Mouse (Mus musculus) midbrain, embryonic 12.5 days (tissue): ENCODE data around the gene Glis3. TPM values are rescaled to one million over a fixed set of nuclear protein-coding genes. Genes with fewer than 3 reads are reported as not detected.

ENCODE experiments used
- ATAC-seq: fragments of 200-750 bp; cut with Nextera tagmentation; 2 replicates; pipeline ENCODE4 v1.8.0; 2017; ENCODE audit warnings: low read depth, moderate TSS enrichment, moderate library complexity; ENCODE audit not compliant: low FRiP score
- H3K27ac ChIP-seq: fragments of 300-500 bp; sonication (generic); replicated peaks from 2 replicates; pipeline ENCODE4 v1.5.1; 2016; ENCODE audit warnings: mild to moderate bottlenecking
- H3K27me3 ChIP-seq: fragments of 300-500 bp; sonication (generic); 2 replicates; pipeline ENCODE4 v1.6.1; 2016; ENCODE audit warnings: mild to moderate bottlenecking
- H3K36me3 ChIP-seq: fragments of 300-500 bp; sonication (generic); 2 replicates; pipeline ENCODE4 v1.6.1; 2016
- H3K4me1 ChIP-seq: fragments of 300-500 bp; sonication (generic); 2 replicates; pipeline ENCODE4 v1.6.1; 2016
- H3K4me2 ChIP-seq: fragments of 300-500 bp; sonication (generic); replicated peaks from 2 replicates; pipeline ENCODE4 v1.6.1; 2016; ENCODE audit warnings: mild to moderate bottlenecking, moderate library complexity
- H3K4me3 ChIP-seq: fragments of 300-500 bp; sonication (generic); 2 replicates; pipeline ENCODE4 v1.5.1; 2016; ENCODE audit warnings: mild to moderate bottlenecking
- H3K9ac ChIP-seq: fragments of 300-500 bp; sonication (generic); replicated peaks from 2 replicates; pipeline ENCODE4 v1.6.1; 2016; ENCODE audit warnings: mild to moderate bottlenecking, moderate library complexity
- H3K9me3 ChIP-seq: fragments of 300-500 bp; sonication (generic); 2 replicates; pipeline ENCODE4 v1.6.1; 2016; ENCODE audit warnings: mild to moderate bottlenecking
- WGBS: fragments of 180-500 bp; shearing (Covaris S2); methylation state at CpG from one replicate; pipeline ENCODE4 v1.1.7; 2016; 5-methylcytosine and 5-hydroxymethylcytosine counted together
- polyA plus RNA-seq: library from polyadenylated mRNA; unstranded; fragments of >200 nt; fragmentation: Nextera tagmentation; extraction: Ambion mirVana; gene quantifications from 2 replicates; pipeline ENCODE4 v1.2.1, GENCODE M21; 2016

Glis3 gene
- polyA plus RNA-seq, 1 experiment from 2014 or later: 3.5 TPM

DNA sequence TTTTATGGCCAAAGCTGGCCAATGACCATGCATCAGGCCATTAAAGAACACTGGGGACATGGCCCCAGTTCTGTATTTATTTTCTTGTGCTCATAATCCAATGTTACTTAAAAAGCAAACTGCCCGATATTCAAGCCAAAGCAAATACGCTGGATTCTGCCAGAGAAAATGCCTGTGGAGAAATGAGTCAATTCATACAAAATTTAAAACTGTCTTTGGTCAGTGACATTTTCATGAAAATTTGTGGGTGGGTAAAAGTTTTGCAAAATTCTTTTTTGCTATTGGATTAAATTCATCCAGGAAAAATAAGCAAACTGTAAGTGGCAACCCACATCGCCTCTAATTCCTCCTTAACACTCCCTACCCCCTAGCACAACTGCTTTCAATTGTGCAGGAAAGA is 154.5 kb downstream of the Glis3 start:
- no peak for ATAC-seq

DNA sequence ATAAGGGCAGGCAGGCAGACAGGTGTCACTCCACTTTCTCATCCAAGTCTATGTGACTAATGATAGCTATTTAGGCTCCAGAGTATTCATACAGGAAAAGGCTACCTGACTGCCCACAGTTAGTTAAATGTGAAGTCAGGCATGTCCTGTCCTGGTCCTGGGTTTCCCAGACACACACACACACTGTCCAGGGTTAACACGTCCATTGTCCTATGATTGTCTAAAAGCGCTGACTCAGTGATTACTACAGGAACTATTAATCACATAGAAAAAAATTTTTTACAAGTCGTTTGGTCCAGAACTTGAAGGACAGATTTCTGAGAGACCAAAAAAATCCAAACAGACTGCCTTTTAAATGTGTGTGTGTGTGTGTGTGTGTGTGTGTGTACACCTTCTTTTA is 157.6 kb downstream of the Glis3 start:
- no peak overlapping the region for H3K27ac ChIP-seq
- H3K4me1 ChIP-seq: peaks cover 4% of the 10 kb centered on the region
- H3K4me3 ChIP-seq: no peak overlapping the region
- no peak overlapping the region for H3K4me2 ChIP-seq
- WGBS: 80% methylated on average over 3 of the region's 3 CpGs
- no peak for ATAC-seq
- no peaks in the 10 kb centered on the region; the same call in 1 of the 2 replicates for H3K27me3 ChIP-seq
- H3K9ac ChIP-seq: no peak overlapping the region
- H3K9me3 ChIP-seq: no peaks in the 10 kb centered on the region
- H3K36me3 ChIP-seq: no peaks in the 10 kb centered on the region

More for the DNA sequence above, 154.5 kb downstream of the Glis3 start:
- WGBS: 90% methylated on average over 3 of the region's 3 CpGs
- no peaks in the 10 kb centered on the region for H3K27me3 ChIP-seq
- H3K9me3 ChIP-seq: no peaks in the 10 kb centered on the region
- no peak overlapping the region for H3K4me3 ChIP-seq
- no peaks in the 10 kb centered on the region for H3K36me3 ChIP-seq
- no peaks in the 10 kb centered on the region; the same call in 1 of the 2 replicates for H3K4me1 ChIP-seq
- no peak overlapping the region for H3K9ac ChIP-seq
- H3K27ac ChIP-seq: no peak overlapping the region
- no peak overlapping the region for H3K4me2 ChIP-seq

DNA sequence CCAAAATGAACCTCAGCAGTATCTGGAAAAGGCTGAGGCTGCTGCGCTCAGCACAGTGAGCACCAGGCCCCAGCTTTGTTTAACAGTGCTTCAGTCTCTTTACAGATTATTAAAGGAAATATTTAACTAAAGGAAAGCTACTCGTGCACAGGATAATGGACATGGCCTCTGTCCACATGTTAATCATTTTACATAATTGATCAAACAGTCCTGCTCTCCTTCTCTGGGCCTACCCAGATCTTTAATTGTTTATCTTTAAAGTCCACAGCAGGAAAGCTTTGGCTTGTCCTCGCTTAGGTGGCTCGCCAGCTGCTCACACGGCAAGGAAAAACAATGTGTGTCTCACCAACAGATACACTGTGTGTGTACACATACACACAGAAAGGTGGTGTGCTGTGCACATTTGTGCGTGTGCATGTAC is 159.1 kb downstream of the Glis3 start:
- H3K4me3 ChIP-seq: no peak overlapping the region
- no peak for ATAC-seq
- H3K27ac ChIP-seq: no peak overlapping the region
- H3K4me1 ChIP-seq: peaks cover 10% of the 10 kb centered on the region
- 64% methylated on average over 6 of the region's 6 CpGs for WGBS
- H3K9me3 ChIP-seq: no peaks in the 10 kb centered on the region
- no peaks in the 10 kb centered on the region for H3K36me3 ChIP-seq
- H3K9ac ChIP-seq: no peak overlapping the region
- no peak overlapping the region for H3K4me2 ChIP-seq
- H3K27me3 ChIP-seq: no peaks in the 10 kb centered on the region; the same call in 1 of the 2 replicates

DNA sequence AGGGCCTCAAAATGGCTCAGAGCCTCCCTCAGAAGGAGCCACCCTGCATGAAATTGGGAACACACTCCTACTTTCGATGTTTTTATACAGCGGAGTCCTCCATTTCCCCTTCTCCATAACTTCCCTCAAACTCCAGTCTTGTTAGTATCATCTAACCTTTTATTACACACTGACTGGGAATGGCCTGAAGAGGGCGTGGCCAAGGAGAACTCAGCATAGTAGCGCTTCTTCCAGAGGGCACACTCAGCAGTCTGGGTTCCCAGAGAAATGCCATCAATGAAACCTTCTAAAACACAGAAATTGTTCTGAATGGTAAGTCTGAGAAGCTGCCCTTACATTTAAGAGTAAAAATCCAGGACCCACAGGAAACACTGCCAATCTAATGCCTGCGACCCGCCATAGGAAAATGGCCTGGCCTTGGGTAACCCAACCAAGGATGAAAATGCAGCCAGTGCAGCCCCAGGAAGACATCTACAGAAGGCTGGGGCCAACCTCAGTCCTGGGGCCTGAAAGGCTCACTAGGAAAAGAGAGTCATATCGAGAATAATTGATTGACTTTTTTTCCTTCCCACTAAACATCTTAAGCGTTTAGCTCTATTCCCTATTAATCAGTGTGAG is 159.6 kb downstream of the Glis3 start:
- ATAC-seq: no peak

DNA sequence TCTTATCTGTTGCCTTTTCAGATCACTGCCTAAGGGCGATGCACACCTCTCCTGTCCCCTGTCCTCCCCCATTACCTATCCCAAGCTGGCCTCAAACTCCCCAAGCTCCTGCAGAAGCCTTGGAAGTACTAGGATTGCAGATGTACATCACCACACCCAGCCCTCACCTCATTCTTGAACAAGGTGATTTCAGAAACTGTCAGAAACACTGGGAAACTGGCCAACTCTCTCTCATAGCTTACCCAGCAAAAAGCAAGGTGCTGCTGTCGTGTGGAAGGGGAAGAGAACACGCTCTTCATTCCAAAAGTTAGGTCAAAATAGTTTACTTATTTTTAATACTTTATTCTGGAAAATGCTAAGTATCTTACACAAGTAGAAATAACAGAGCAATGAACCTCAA is 160.6 kb downstream of the Glis3 start:
- H3K27me3 ChIP-seq: no peaks in the 10 kb centered on the region; the same call in 1 of the 2 replicates
- no peaks in the 10 kb centered on the region for H3K9me3 ChIP-seq
- 82% methylated on average over 3 of the region's 3 CpGs for WGBS
- no peaks in the 10 kb centered on the region for H3K36me3 ChIP-seq
- no peak overlapping the region for H3K9ac ChIP-seq
- H3K4me2 ChIP-seq: no peak overlapping the region
- H3K4me1 ChIP-seq: peaks cover 10% of the 10 kb centered on the region
- H3K27ac ChIP-seq: no peak overlapping the region
- no peak overlapping the region for H3K4me3 ChIP-seq
- ATAC-seq: no peak

More for the DNA sequence above, 159.6 kb downstream of the Glis3 start:
- H3K36me3 ChIP-seq: no peaks in the 10 kb centered on the region
- no peak overlapping the region for H3K27ac ChIP-seq
- WGBS: 89% methylated on average over 8 of the region's 8 CpGs
- no peak overlapping the region for H3K4me2 ChIP-seq
- H3K4me1 ChIP-seq: peaks cover 10% of the 10 kb centered on the region
- no peaks in the 10 kb centered on the region for H3K9me3 ChIP-seq
- H3K9ac ChIP-seq: no peak overlapping the region
- H3K27me3 ChIP-seq: no peaks in the 10 kb centered on the region; the same call in 1 of the 2 replicates
- no peak overlapping the region for H3K4me3 ChIP-seq

DNA sequence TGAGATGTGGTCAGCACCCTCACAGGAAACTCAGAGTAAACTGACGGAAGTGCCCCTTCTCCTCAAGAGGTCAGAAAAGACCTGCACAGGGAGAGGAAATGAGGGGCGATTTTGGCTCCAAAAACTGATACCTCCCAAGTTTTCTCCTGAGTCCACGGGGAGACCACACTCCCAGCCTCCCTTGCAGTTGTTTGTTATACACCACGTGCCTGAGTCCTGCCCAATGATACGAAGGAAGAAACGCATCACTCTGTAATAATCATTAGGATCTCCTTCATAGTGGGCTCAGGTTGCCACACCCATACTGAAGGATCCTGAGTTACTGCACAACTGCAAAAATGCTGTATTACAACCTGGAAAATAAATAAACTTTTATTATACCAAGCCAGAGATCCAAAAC is 161.0 kb downstream of the Glis3 start:
- Histone ChIP-seq H3K27me3 (no peaks in the 10 kb centered on the region; the same call in 1 of the 2 replicates), H3K4me3 (no peak overlapping the region), H3K9ac (no peak overlapping the region), H3K27ac (no peak overlapping the region), H3K4me2 (no peak overlapping the region), H3K36me3 (no peaks in the 10 kb centered on the region), H3K4me1 (peaks cover 10% of the 10 kb centered on the region), H3K9me3 (no peaks in the 10 kb centered on the region)
- 87% methylated on average over 6 of the region's 6 CpGs for WGBS
- no peak for ATAC-seq

DNA sequence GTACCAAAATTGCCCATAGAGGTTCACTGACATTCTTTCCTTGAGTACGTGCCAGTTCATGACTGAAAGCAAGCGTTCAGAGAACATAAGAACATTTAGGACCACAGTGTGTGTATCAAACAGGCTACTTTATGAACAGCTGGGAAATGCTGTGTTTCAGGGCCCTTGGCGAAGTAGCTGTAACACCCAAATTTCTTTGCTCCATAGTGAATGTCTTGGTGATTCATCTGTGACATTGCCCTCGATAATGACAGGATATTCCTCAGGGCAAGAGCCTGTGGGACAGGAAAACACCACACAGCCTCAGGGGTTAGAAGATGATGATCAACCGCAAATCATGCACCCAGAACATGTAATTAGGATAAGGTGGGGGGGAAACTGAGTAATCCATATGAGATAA is 161.6 kb downstream of the Glis3 start:
- no peak for ATAC-seq
- no peaks in the 10 kb centered on the region for H3K36me3 ChIP-seq
- H3K9ac ChIP-seq: no peak overlapping the region
- no peak overlapping the region for H3K4me2 ChIP-seq
- H3K4me3 ChIP-seq: no peak overlapping the region
- no peaks in the 10 kb centered on the region; the same call in 1 of the 2 replicates for H3K27me3 ChIP-seq
- H3K27ac ChIP-seq: no peak overlapping the region
- no peaks in the 10 kb centered on the region for H3K9me3 ChIP-seq
- H3K4me1 ChIP-seq: peaks cover 10% of the 10 kb centered on the region
- WGBS: 91% methylated on average over 5 of the region's 5 CpGs

DNA sequence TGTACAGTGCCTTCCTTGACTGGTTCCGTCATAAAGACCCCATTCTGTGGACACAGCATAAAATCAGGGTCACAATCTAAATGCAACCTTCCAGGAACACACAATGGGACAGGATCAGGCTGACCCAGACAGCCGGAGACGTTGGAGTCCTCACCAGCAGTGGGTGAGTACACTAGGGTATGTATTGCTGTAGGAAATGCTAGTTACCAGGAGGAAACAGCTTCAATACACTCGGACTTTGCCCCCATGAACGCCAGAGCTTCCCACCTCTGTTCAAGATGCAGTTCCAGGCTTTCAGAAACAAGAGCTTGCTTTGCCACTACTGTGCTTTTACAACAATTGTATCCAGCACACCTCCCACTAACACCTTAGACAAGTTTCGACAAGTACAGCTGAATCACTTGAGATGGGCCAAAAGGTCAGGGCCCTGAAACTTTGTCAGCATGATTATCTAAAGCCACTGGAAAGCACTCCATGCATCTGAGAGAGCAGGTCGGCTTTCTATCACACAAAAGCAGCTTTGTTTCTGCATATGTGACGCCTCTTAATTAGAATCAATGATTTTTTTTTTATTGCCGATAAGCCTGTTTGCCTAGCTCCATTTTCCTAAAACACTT is 162.3 kb downstream of the Glis3 start:
- ATAC-seq: no peak
- no peak overlapping the region for H3K4me3 ChIP-seq
- H3K36me3 ChIP-seq: no peaks in the 10 kb centered on the region
- H3K4me1 ChIP-seq: peaks cover 10% of the 10 kb centered on the region
- no peak overlapping the region for H3K27ac ChIP-seq
- no peaks in the 10 kb centered on the region for H3K9me3 ChIP-seq
- no peak overlapping the region for H3K4me2 ChIP-seq
- H3K27me3 ChIP-seq: no peaks in the 10 kb centered on the region; the same call in 1 of the 2 replicates
- H3K9ac ChIP-seq: no peak overlapping the region
- 45% methylated on average over 9 of the region's 9 CpGs for WGBS

DNA sequence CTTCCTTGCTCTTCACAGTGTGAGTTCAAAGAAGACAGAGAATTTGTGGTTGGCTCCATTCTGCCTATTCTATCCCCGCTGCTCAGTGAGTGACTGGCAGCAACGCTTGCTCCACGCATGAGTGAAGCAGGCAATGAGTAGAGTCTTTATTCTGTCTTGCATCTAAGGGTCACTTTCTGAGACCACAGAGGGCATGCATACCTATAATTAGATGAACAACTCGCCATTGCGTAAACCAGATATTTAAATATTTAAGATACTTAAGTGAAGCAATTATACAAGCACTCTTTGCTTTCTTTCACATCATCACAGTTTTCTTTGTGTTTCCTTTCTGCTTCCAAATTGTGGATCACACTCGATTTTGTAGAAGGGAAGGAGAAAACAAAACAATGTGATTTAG is 163.4 kb downstream of the Glis3 start:
- Histone ChIP-seq H3K9me3 (no peaks in the 10 kb centered on the region), H3K9ac (no peak overlapping the region), H3K4me3 (no peak overlapping the region), H3K27me3 (no peaks in the 10 kb centered on the region; the same call in 1 of the 2 replicates), H3K27ac (no peak overlapping the region), H3K36me3 (no peaks in the 10 kb centered on the region), H3K4me2 (no peak overlapping the region), H3K4me1 (peaks cover 10% of the 10 kb centered on the region)
- WGBS: 63% methylated on average over 6 of the region's 6 CpGs
- ATAC-seq: no peak

DNA sequence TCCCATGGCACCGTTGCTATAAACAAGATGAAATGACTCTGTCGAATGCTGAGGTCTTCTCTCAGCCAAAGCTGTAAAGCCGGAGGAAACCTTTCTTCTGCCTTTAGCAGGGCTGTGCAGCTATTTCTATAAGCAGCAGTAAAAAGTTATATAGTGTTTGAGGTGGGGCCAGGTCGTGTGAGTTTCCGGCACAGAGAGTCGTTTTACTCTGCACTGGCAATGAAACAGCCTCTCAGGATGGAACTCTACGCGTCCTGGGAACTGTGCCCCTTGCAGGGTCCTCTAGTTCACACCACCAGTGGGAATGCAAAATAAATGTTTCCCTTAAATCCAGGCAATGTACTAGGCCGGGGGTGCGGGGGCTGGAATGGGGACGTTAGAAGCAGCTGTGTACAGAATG is 167.4 kb downstream of the Glis3 start:
- 86% methylated on average over 11 of the region's 11 CpGs for whole genome bisulfite sequencing
- H3K27me3 ChIP-seq: no peaks in the 10 kb centered on the region

DNA sequence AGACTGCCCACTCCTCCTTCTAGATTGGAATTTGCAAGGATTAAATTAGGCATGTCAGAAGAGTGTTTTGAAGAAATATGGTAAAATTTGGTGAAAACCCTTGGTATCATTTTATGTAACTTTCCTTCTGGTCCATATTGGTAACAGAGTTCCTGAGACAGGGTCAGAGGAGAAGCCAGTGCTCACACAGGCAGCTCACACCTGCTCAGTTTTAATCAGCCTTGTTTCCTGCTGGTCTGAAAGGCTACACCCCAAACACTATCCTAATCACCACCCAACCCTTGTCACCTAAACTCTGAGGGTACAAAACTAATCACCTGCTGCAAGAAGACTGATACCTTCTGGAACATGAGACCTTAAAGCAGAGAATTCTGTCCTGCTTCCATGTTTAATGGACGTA is 168.0 kb downstream of the Glis3 start:
- Histone ChIP-seq H3K4me3 (no peak overlapping the region), H3K27ac (no peak overlapping the region), H3K4me1 (0 out of 2 replicates have a peak, but pooled peaks cover 6% of the 10 kb centered on the region), H3K36me3 (no peaks in the 10 kb centered on the region), H3K4me2 (no peak overlapping the region), H3K9me3 (no peaks in the 10 kb centered on the region), H3K9ac (no peak overlapping the region), H3K27me3 (no peaks in the 10 kb centered on the region)
- ATAC-seq: no peak
- 91% methylated on average over 1 of the region's 1 CpGs for WGBS

More for the DNA sequence above, 167.4 kb downstream of the Glis3 start:
- no peak overlapping the region for H3K9ac ChIP-seq
- H3K4me3 ChIP-seq: no peak overlapping the region
- H3K4me2 ChIP-seq: no peak overlapping the region
- H3K9me3 ChIP-seq: no peaks in the 10 kb centered on the region
- H3K27ac ChIP-seq: no peak overlapping the region
- no peak for ATAC-seq
- H3K4me1 ChIP-seq: peaks cover 8% of the 10 kb centered on the region; the same call in 1 of the 2 replicates
- no peaks in the 10 kb centered on the region for H3K36me3 ChIP-seq

DNA sequence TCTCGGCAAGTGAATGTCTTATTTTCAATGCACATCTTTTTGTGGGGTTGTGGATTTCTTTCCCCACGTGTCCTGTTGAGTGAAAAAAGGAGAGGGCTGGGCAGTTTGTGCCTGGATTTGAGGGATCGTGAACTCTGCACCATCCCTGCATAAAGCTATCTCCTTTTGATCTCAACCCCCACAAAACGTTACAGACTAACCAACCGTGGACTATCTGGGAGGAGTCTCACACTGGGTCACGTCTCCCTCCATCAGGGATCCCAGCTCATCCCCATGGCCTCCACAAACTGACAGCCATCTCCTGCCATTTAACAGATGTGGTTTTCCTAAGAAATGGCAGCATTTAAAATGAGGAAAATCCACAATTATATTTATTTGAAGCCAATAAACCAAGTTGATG is 174.5 kb downstream of the Glis3 start:
- no peak overlapping the region for H3K4me3 ChIP-seq
- H3K9ac ChIP-seq: no peak overlapping the region
- 0 out of 2 replicates have a peak, but pooled peaks cover 5% of the 10 kb centered on the region for H3K27me3 ChIP-seq
- H3K4me2 ChIP-seq: no peak overlapping the region
- no peak overlapping the region for H3K27ac ChIP-seq
- ATAC-seq: no peak
- no peaks in the 10 kb centered on the region for H3K36me3 ChIP-seq
- no peaks in the 10 kb centered on the region for H3K4me1 ChIP-seq
- H3K9me3 ChIP-seq: no peaks in the 10 kb centered on the region
- WGBS: 38% methylated on average over 6 of the region's 6 CpGs
